Mouse (Mus musculus): ENCODE results near the gene Yes1. TPM values are rescaled to one million over a fixed set of nuclear protein-coding genes. Genes with fewer than 3 reads are reported as not detected.

The Yes1 gene
- polyA plus RNA-seq (2015; fragmentation: Illumina TruSeq; extraction: RNeasy Lipid Tissue Mini Kit (QIAGEN cat#74804); ENCODE audit: low read depth, low replicate concordance), result 10.4 TPM

GRCm38 (mm10) chr5:32610801-32611340 is at the start of gene Yes1:
Yes1 (plus strand) TSS chr5:32611171.

Other genes with a start within 250 kb of the Yes1 start
- 236 TPM for gene Ppp1cb, start 152.3 kb upstream of the Yes1 start, polyA plus RNA-seq (2015; fragmentation: Illumina TruSeq; extraction: RNeasy Lipid Tissue Mini Kit (QIAGEN cat#74804); ENCODE audit: low read depth, low replicate concordance)
- 71.2 TPM for gene Pisd, start 174.5 kb downstream of the Yes1 start, polyA plus RNA-seq (2015; fragmentation: Illumina TruSeq; extraction: RNeasy Lipid Tissue Mini Kit (QIAGEN cat#74804); ENCODE audit: low read depth, low replicate concordance)
- not detected for gene Gm20671, start 215.9 kb downstream of the Yes1 start, polyA plus RNA-seq (2015; fragmentation: Illumina TruSeq; extraction: RNeasy Lipid Tissue Mini Kit (QIAGEN cat#74804); ENCODE audit: low read depth, low replicate concordance)
- gene Prr14l, start 243.1 kb downstream of the Yes1 start, polyA plus RNA-seq (2015; fragmentation: Illumina TruSeq; extraction: RNeasy Lipid Tissue Mini Kit (QIAGEN cat#74804); ENCODE audit: low read depth, low replicate concordance), result 14.6 TPM